Mouse (Mus musculus) spleen, adult 2 months (tissue): ENCODE measurements at regions not wholly inside any gene's neighbourhood (a gene's known extent, or its start where the extent isn't known, plus 50 kb on each side); places are given as distances from the start of the nearest gene placed in this dataset.

Experiments
- CTCF ChIP-seq: fragments of 200-500 bp; IDR thresholded peaks from 2 replicates; pipeline ENCODE4 v1.5.1; 2011; ENCODE audit warnings: mild to moderate bottlenecking, inconsistent platforms; ENCODE audit not compliant: insufficient read depth, insufficient read length, insufficient replicate concordance; ENCODE audit errors: extremely low read depth
- POLR2A ChIP-seq: fragments of 200-500 bp; IDR thresholded peaks from 2 replicates; pipeline ENCODE4 v1.6.1; 2011; ENCODE audit warnings: low read depth, low read length, inconsistent platforms

GRCm38 (mm10) chr17:4779017-4779416 is 215.1 kb upstream of the Arid1b start:
- no peak for TF ChIP-seq CTCF
- TF ChIP-seq POLR2A, result no peak
